Mouse (Mus musculus) E14TG2a.4 (cell line): Measurements from ENCODE around the gene Elk3.

Source experiments
- CTCF ChIP-seq: conservative IDR thresholded peaks from 2 replicates; pipeline ENCODE4 v1.5.1; 2014; ENCODE audit warnings: low read length
- NANOG ChIP-seq: IDR thresholded peaks from 2 replicates; pipeline ENCODE4 v1.6.1; 2014; ENCODE audit warnings: borderline replicate concordance, low read length, mixed read lengths

DNA sequence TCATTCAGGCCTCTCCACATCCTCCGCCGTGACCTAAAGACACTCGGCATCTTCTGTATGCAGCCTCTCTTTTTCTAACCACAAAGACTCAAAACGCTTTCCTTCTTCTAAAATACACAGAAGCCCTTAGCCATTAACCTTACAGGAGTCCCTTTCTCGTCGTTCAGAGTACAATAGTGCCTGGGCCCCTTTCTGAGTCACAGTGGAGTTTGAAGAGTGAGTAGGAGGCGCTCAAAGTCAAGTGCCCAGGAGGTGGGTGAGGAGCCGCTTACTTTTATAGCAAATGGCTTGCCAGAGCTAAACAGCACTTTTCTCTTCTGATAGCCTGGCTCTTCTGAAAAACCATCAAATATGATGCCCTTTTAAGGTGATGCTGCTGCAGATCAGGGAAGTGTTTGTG lies 83.0 kb downstream of the Elk3 start:
- TF ChIP-seq CTCF (no peak), NANOG (no peak)
